Mouse (Mus musculus): ENCODE results near the gene Nrxn3. TPM values are rescaled to one million over a fixed set of nuclear protein-coding genes. Genes with fewer than 3 reads are reported as not detected.

Nrxn3 gene
- polyA plus RNA-seq, 1 experiment, result 0.19 TPM

DNA sequence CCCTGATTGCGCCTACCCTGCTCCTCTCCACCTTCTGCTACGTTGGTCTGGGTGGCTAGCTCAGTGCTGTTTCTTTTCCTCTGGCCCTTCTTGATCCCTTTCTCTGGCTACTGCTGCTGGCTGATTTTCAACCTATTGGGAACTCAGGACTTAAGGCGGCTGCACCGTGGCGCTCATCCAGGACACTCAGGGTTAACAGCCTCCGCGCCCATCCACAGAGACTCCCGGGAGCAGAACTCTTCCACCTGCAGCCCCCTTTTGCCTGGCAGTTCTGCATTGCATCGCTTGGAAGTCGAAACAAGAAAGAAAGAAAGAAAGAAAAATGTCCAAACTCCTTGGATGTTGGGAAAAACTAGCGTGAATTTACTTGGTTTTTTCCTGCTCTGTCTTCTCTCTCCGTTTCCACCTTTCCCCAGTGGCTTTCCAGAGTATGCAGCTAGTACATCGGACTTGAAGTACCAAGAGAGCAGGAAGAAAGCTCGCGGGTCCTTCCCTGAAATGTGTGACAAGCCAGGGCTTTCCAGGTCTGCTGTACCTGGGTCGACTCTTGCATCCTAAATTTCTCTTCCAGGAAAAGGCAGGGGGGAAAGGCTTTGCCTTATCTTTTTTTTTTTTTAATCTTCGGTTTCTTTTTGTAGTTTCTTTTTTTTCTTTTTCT lies 1090.0 kb downstream of the Nrxn3 start:
- 3% methylated on average over 17 of the region's 17 CpGs for WGBS
- Histone ChIP-seq H3K36me3 (ENCODE audit: control insufficient read depth, insufficient read depth, low read length) (no peaks in the 10 kb centered on the region), H3K27ac (ENCODE audit: control insufficient read depth, insufficient read depth, low read length) (no peak overlapping the region), H3K4me3 (ENCODE audit: control insufficient read depth, insufficient read depth, low read length) (no peak overlapping the region), H3K4me1 (replicated peaks; ENCODE audit: control insufficient read depth, insufficient read depth, low read length) (no peaks in the 10 kb centered on the region), H3K27me3 (ENCODE audit: control insufficient read depth, insufficient read depth, low read length) (no peaks in the 10 kb centered on the region; the same call in 1 of the 2 replicates)
- no peak for DNase-seq
- TF ChIP-seq POLR2A (IDR thresholded peaks at IDR 0.05; ENCODE audit: control insufficient read depth, extremely low read depth, insufficient read depth, low read length, poor library complexity), result no peak
- no peak for TF ChIP-seq CTCF (IDR thresholded peaks at IDR 0.05; ENCODE audit: borderline replicate concordance, control insufficient read depth, extremely low read depth, insufficient read depth, low read length, poor library complexity)

DNA sequence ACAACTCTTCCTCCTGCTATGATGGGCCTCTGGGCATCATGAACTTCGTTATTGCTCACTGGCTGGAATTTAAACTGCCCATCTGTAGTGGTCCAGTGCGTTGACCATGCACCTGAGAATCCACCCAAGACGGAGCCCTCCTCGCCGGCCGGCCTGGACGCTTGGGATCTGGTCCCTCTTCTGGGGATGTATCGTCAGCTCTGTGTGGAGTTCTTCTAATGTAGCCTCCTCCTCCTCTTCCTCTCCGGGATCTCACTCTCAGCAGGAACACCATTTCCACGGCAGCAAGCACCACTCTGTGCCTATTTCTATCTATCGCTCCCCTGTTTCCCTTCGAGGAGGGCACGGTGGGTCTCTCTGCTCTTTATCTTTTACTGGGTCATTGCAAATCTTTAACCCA lies 1090.6 kb downstream of the Nrxn3 start:
- 23% methylated on average over 13 of the region's 13 CpGs for WGBS
- Histone ChIP-seq H3K4me3 (ENCODE audit: control insufficient read depth, insufficient read depth, low read length) (no peak overlapping the region), H3K36me3 (ENCODE audit: control insufficient read depth, insufficient read depth, low read length) (no peaks in the 10 kb centered on the region), H3K27me3 (ENCODE audit: control insufficient read depth, insufficient read depth, low read length) (no peaks in the 10 kb centered on the region; the same call in 1 of the 2 replicates), H3K4me1 (replicated peaks; ENCODE audit: control insufficient read depth, insufficient read depth, low read length) (no peaks in the 10 kb centered on the region), H3K27ac (ENCODE audit: control insufficient read depth, insufficient read depth, low read length) (no peak overlapping the region)
- no peak for DNase-seq
- no peak for TF ChIP-seq POLR2A (IDR thresholded peaks at IDR 0.05; ENCODE audit: control insufficient read depth, extremely low read depth, insufficient read depth, low read length, poor library complexity)
- TF ChIP-seq CTCF (IDR thresholded peaks at IDR 0.05; ENCODE audit: borderline replicate concordance, control insufficient read depth, extremely low read depth, insufficient read depth, low read length, poor library complexity), result no peak

DNA sequence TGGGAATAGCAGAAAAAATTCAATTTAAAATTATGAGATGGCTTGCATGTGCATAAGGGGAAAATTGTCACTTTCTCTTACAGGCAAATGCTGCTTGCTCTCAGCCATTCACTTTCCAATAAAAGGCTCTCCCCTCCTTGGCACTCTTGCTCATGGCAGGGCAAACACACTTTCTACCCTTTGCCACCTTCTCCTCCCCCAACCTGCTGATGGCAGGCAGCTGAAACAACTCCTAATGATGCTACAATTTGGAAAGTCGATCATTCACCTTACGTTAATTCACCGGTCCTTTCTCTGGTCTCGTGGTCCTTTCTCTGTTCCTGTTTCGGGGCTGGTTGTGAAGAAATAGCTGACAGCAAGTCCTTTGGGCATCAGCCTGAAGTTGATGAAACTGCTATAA lies 1091.0 kb downstream of the Nrxn3 start:
- Histone ChIP-seq H3K36me3 (ENCODE audit: control insufficient read depth, insufficient read depth, low read length) (no peaks in the 10 kb centered on the region), H3K4me3 (ENCODE audit: control insufficient read depth, insufficient read depth, low read length) (no peak overlapping the region), H3K27me3 (ENCODE audit: control insufficient read depth, insufficient read depth, low read length) (no peaks in the 10 kb centered on the region; the same call in 1 of the 2 replicates), H3K27ac (ENCODE audit: control insufficient read depth, insufficient read depth, low read length) (no peak overlapping the region), H3K4me1 (replicated peaks; ENCODE audit: control insufficient read depth, insufficient read depth, low read length) (no peaks in the 10 kb centered on the region)
- DNase-seq, result no peak
- 65% methylated on average over 5 of the region's 5 CpGs for WGBS
- TF ChIP-seq POLR2A (IDR thresholded peaks at IDR 0.05; ENCODE audit: control insufficient read depth, extremely low read depth, insufficient read depth, low read length, poor library complexity), result no peak
- no peak for TF ChIP-seq CTCF (IDR thresholded peaks at IDR 0.05; ENCODE audit: borderline replicate concordance, control insufficient read depth, extremely low read depth, insufficient read depth, low read length, poor library complexity)

DNA sequence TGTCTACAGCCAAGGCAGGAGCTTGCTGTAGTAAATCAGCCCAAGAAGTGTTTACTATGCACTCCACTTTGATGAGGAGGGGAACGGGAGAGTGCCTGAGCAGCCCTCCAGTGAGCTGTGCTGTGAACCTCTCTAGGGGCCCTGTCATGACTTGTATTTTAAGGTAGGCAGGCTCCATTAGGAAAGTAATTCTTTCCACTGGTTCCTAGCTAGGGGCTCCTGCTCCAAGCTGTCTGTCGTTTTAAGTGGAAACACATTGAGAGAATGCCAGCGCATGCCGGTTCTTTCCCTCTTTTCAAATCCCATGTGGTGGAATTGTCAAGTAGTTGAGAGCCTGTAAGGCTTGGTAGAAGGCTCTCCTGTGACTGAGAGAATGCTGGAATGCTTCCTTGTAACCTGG lies 1091.9 kb downstream of the Nrxn3 start:
- H3K27ac ChIP-seq (ENCODE audit: control insufficient read depth, insufficient read depth, low read length), result no peak overlapping the region
- H3K4me3 ChIP-seq (ENCODE audit: control insufficient read depth, insufficient read depth, low read length), result no peak overlapping the region
- H3K36me3 ChIP-seq (ENCODE audit: control insufficient read depth, insufficient read depth, low read length), result no peaks in the 10 kb centered on the region
- no peak for DNase-seq
- no peak for TF ChIP-seq CTCF (IDR thresholded peaks at IDR 0.05; ENCODE audit: borderline replicate concordance, control insufficient read depth, extremely low read depth, insufficient read depth, low read length, poor library complexity)
- TF ChIP-seq POLR2A (IDR thresholded peaks at IDR 0.05; ENCODE audit: control insufficient read depth, extremely low read depth, insufficient read depth, low read length, poor library complexity), result no peak
- H3K4me1 ChIP-seq (replicated peaks; ENCODE audit: control insufficient read depth, insufficient read depth, low read length), result no peaks in the 10 kb centered on the region
- H3K27me3 ChIP-seq (ENCODE audit: control insufficient read depth, insufficient read depth, low read length), result no peaks in the 10 kb centered on the region; the same call in 1 of the 2 replicates
- WGBS, result 69% methylated on average over 4 of the region's 4 CpGs

DNA sequence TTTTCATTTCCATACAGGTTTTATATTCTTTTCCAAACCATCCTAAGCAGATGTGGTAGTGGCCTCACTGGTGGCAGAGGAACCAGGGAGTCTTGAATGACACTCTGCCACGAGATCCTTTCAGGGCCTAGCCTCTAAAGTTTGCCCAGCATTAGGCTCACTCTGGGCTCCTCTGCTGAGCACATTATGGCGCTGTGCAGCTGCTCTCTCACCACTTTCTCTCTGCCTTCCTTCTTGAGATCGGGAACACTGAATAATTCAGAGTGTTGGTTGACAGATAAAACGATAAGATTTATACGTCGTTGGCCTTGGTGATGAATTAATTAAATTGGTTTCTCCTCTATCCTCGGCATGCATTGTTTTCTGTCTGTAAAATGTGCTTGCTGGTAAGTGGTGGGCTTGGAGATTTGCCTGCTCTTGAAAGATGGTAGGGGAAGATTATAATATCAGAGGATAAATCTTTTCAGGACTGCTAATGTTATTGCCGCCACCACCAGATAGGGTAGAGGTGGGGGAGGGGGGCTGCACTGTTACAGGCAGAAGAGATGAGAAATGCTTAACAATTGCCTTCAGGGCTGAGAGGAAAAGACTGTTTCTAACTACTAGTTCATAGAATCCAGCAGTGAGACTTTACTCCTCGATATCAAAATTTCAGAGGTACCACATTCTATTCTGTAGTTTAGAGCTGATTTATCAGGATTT lies 1094.5 kb downstream of the Nrxn3 start:
- H3K27me3 ChIP-seq (ENCODE audit: control insufficient read depth, insufficient read depth, low read length), result no peaks in the 10 kb centered on the region; the same call in 1 of the 2 replicates
- H3K4me1 ChIP-seq (replicated peaks; ENCODE audit: control insufficient read depth, insufficient read depth, low read length), result no peaks in the 10 kb centered on the region
- no peak overlapping the region for H3K27ac ChIP-seq (ENCODE audit: control insufficient read depth, insufficient read depth, low read length)
- H3K4me3 ChIP-seq (ENCODE audit: control insufficient read depth, insufficient read depth, low read length), result no peak overlapping the region
- DNase-seq, result no peak
- no peak for TF ChIP-seq POLR2A (IDR thresholded peaks at IDR 0.05; ENCODE audit: control insufficient read depth, extremely low read depth, insufficient read depth, low read length, poor library complexity)
- TF ChIP-seq CTCF (IDR thresholded peaks at IDR 0.05; ENCODE audit: borderline replicate concordance, control insufficient read depth, extremely low read depth, insufficient read depth, low read length, poor library complexity), result no peak
- WGBS, result 82% methylated on average over 9 of the region's 9 CpGs
- no peaks in the 10 kb centered on the region for H3K36me3 ChIP-seq (ENCODE audit: control insufficient read depth, insufficient read depth, low read length)

DNA sequence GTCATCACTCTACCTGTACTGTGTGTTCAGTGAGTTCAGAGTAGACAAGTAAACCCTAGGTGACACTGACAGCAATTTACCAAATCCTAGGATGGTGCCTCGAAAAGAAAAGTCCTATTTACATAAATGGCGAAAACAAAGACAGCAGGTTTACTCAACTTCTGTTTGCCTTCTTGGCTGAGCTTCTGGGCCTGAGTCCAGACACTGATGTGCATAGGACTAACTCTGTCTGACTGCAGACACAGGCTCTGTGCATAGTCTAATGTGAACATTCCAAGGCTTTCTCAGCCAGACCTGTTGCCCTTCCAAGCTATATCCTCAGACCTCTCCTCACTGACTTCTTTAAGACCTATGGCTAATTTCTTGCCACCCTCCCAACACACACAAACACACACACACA lies 1095.5 kb downstream of the Nrxn3 start:
- DNase-seq, result no peak
- Histone ChIP-seq H3K27ac (ENCODE audit: control insufficient read depth, insufficient read depth, low read length) (no peak overlapping the region), H3K4me3 (ENCODE audit: control insufficient read depth, insufficient read depth, low read length) (no peak overlapping the region), H3K4me1 (replicated peaks; ENCODE audit: control insufficient read depth, insufficient read depth, low read length) (no peaks in the 10 kb centered on the region), H3K36me3 (ENCODE audit: control insufficient read depth, insufficient read depth, low read length) (no peaks in the 10 kb centered on the region), H3K27me3 (ENCODE audit: control insufficient read depth, insufficient read depth, low read length) (no peaks in the 10 kb centered on the region; the same call in 1 of the 2 replicates)
- WGBS, result 91% methylated on average over 2 of the region's 2 CpGs
- no peak for TF ChIP-seq POLR2A (IDR thresholded peaks at IDR 0.05; ENCODE audit: control insufficient read depth, extremely low read depth, insufficient read depth, low read length, poor library complexity)
- TF ChIP-seq CTCF (IDR thresholded peaks at IDR 0.05; ENCODE audit: borderline replicate concordance, control insufficient read depth, extremely low read depth, insufficient read depth, low read length, poor library complexity), result no peak

Measured in thymus, adult 2 months (tissue).